Mouse (Mus musculus) MEL (cell line): ENCODE measurements at regions not wholly inside any gene's neighbourhood (a gene's known extent, or its start where the extent isn't known, plus 50 kb on each side); places are given as distances from the start of the nearest gene placed in this dataset.

Experiments used
- DNase-seq: peaks from one replicate; pipeline ENCODE4 v3.0.0; 2011; ENCODE audit warnings: low read depth, low spot score
- H3K27ac ChIP-seq: 2 replicates; pipeline ENCODE4 v1.5.1; 2012; ENCODE audit warnings: low read depth, mild to moderate bottlenecking, control low read depth, low read length, moderate library complexity; ENCODE audit not compliant: control insufficient read depth
- H3K27me3 ChIP-seq, 2 experiments: fragments of 150-350 bp in 1 of 2; sonication (generic) in 1 of 2; 2 replicates each; pipeline ENCODE4 v1.6.1; 2012; ENCODE audit warnings: low read length in 2 of 2, mild to moderate bottlenecking in 2 of 2, improper control_type of control experiment in 1 of 2, moderate library complexity in 1 of 2; ENCODE audit not compliant: insufficient read depth in 2 of 2, control insufficient read depth in 1 of 2
- H3K36me3 ChIP-seq, 2 experiments: 2 replicates each; pipeline ENCODE4 v1.6.1; 2012 to 2014; ENCODE audit warnings: low read length in 2 of 2, improper control_type of control experiment in 1 of 2, inconsistent platforms in 1 of 2, mild to moderate bottlenecking in 1 of 2; ENCODE audit not compliant: insufficient read depth in 2 of 2, control insufficient read depth in 1 of 2
- H3K4me1 ChIP-seq, 2 experiments: fragments of 150-350 bp in 1 of 2; sonication (generic) in 1 of 2; 2 replicates each; pipeline ENCODE4 v1.6.1; 2012; ENCODE audit warnings: low read length in 2 of 2, improper control_type of control experiment in 1 of 2, mild to moderate bottlenecking in 1 of 2; ENCODE audit not compliant: insufficient read depth in 2 of 2, control insufficient read depth in 1 of 2
- H3K4me3 ChIP-seq, 2 experiments: fragments of 150-350 bp in 1 of 2; sonication (generic) in 1 of 2; 2 replicates each; pipeline ENCODE4 v1.5.1; 2012; ENCODE audit warnings: low read depth in 2 of 2, low read length in 2 of 2, mild to moderate bottlenecking in 2 of 2, moderate library complexity in 2 of 2, control low read depth in 1 of 2, improper control_type of control experiment in 1 of 2; ENCODE audit not compliant: control insufficient read depth in 1 of 2, insufficient read depth in 1 of 2
- H3K79me2 ChIP-seq: 2 replicates; pipeline ENCODE4 v1.6.1; 2012; ENCODE audit warnings: mild to moderate bottlenecking, low read length, moderate library complexity; ENCODE audit not compliant: control insufficient read depth, poor library complexity, insufficient read depth
- H3K9ac ChIP-seq: 2 replicates; pipeline ENCODE4 v1.6.1; 2012; ENCODE audit warnings: low read depth, mild to moderate bottlenecking, control low read depth, low read length, moderate library complexity; ENCODE audit not compliant: control insufficient read depth, poor library complexity, severe bottlenecking
- H3K9me3 ChIP-seq: fragments of 150-350 bp; sonication (generic); replicated peaks from 2 replicates; pipeline ENCODE4 v1.6.1; 2012; ENCODE audit warnings: mild to moderate bottlenecking, low read length, improper control_type of control experiment, moderate library complexity; ENCODE audit not compliant: insufficient read depth
- BHLHE40 ChIP-seq: IDR thresholded peaks from 2 replicates; pipeline ENCODE4 v1.6.1; 2012; ENCODE audit warnings: low read depth, mild to moderate bottlenecking, inconsistent platforms, low read length, improper control_type of control experiment, borderline replicate concordance
- CHD1 ChIP-seq: IDR thresholded peaks from 2 replicates; pipeline ENCODE4 v1.6.1; 2012; ENCODE audit warnings: low read depth, mild to moderate bottlenecking, inconsistent platforms, low read length, improper control_type of control experiment
- CHD2 ChIP-seq: IDR thresholded peaks from 2 replicates; pipeline ENCODE4 v1.6.1; 2011; ENCODE audit warnings: low read length, improper control_type of control experiment
- CTCF ChIP-seq, 3 experiments: IDR thresholded peaks in 2 of 3; conservative IDR thresholded peaks in 1 of 3; 2 replicates each; pipeline ENCODE4 v1.5.1; 2011 to 2012; ENCODE audit warnings: low read length in 3 of 3, low read depth in 2 of 3, mild to moderate bottlenecking in 2 of 3, improper control_type of control experiment in 1 of 3, inconsistent platforms in 1 of 3, mixed read lengths in 1 of 3, moderate library complexity in 1 of 3; ENCODE audit not compliant: control insufficient read depth in 1 of 3, insufficient read depth in 1 of 3, poor library complexity in 1 of 3, severe bottlenecking in 1 of 3
- E2F4 ChIP-seq: IDR thresholded peaks from 2 replicates; pipeline ENCODE4 v1.6.1; 2011; ENCODE audit warnings: low read depth, low read length, improper control_type of control experiment, borderline replicate concordance
- ETS1 ChIP-seq: IDR thresholded peaks from 2 replicates; pipeline ENCODE4 v1.6.1; 2012; ENCODE audit warnings: low read depth, mild to moderate bottlenecking, inconsistent platforms, low read length, improper control_type of control experiment, moderate library complexity
- GATA1 ChIP-seq: IDR thresholded peaks from 2 replicates; pipeline ENCODE4 v1.6.1; 2011; ENCODE audit warnings: low read depth, low read length, improper control_type of control experiment
- KAT2A ChIP-seq: conservative IDR thresholded peaks from 2 replicates; pipeline ENCODE4 v1.6.1; 2012; ENCODE audit warnings: low read depth, low read length, improper control_type of control experiment, inconsistent platforms
- MAFK ChIP-seq: IDR thresholded peaks from 2 replicates; pipeline ENCODE4 v1.6.1; 2011; ENCODE audit warnings: low read depth, mild to moderate bottlenecking, low read length, improper control_type of control experiment, borderline replicate concordance
- MAX ChIP-seq: IDR thresholded peaks from 2 replicates; pipeline ENCODE4 v1.6.1; 2011; ENCODE audit warnings: low read length, improper control_type of control experiment
- MAZ ChIP-seq: IDR thresholded peaks from 2 replicates; pipeline ENCODE4 v1.6.1; 2012; ENCODE audit warnings: low read depth, mild to moderate bottlenecking, inconsistent platforms, low read length, improper control_type of control experiment
- MEF2A ChIP-seq: IDR thresholded peaks from 2 replicates; pipeline ENCODE4 v1.6.1; 2014; ENCODE audit warnings: low read depth, mild to moderate bottlenecking, inconsistent platforms, low read length, improper control_type of control experiment; ENCODE audit not compliant: poor library complexity, insufficient replicate concordance, severe bottlenecking; ENCODE audit errors: extremely low read depth
- MYB ChIP-seq: IDR thresholded peaks from 2 replicates; pipeline ENCODE4 v1.6.1; 2011; ENCODE audit warnings: mild to moderate bottlenecking, low read depth, low read length, improper control_type of control experiment
- NRF1 ChIP-seq: IDR thresholded peaks from 2 replicates; pipeline ENCODE4 v1.6.1; 2014; ENCODE audit warnings: low read depth, mild to moderate bottlenecking, inconsistent platforms, low read length, improper control_type of control experiment, moderate library complexity; ENCODE audit not compliant: poor library complexity, insufficient read depth, severe bottlenecking
- POLR2AphosphoS2 ChIP-seq: IDR thresholded peaks from 2 replicates; pipeline ENCODE4 v1.6.1; 2011; ENCODE audit warnings: low read length, improper control_type of control experiment
- RAD21 ChIP-seq: IDR thresholded peaks from 2 replicates; pipeline ENCODE4 v1.6.1; 2011; ENCODE audit warnings: mild to moderate bottlenecking, low read depth, low read length, improper control_type of control experiment
- SIN3A ChIP-seq: IDR thresholded peaks from 2 replicates; pipeline ENCODE4 v1.6.1; 2012; ENCODE audit warnings: low read length, improper control_type of control experiment, inconsistent platforms
- SMC3 ChIP-seq: IDR thresholded peaks from 2 replicates; pipeline ENCODE4 v1.6.1; 2011; ENCODE audit warnings: low read depth, low read length, improper control_type of control experiment
- TBP ChIP-seq: IDR thresholded peaks from 2 replicates; pipeline ENCODE4 v1.8.0; 2011; ENCODE audit warnings: low read depth, low read length, improper control_type of control experiment
- UBTF ChIP-seq: IDR thresholded peaks from 2 replicates; pipeline ENCODE4 v1.6.1; 2012; ENCODE audit warnings: low read depth, mild to moderate bottlenecking, inconsistent platforms, low read length, improper control_type of control experiment, moderate library complexity, borderline replicate concordance; ENCODE audit not compliant: insufficient read depth
- USF1 ChIP-seq: IDR thresholded peaks from 2 replicates; pipeline ENCODE4 v1.6.1; 2014; ENCODE audit warnings: low read depth, mild to moderate bottlenecking, inconsistent platforms, low read length, improper control_type of control experiment, moderate library complexity
- USF2 ChIP-seq, 2 experiments: IDR thresholded peaks; 2 replicates each; pipeline ENCODE4 v1.6.1; 2011 to 2012; ENCODE audit warnings: improper control_type of control experiment in 2 of 2, low read length in 2 of 2, borderline replicate concordance in 1 of 2, inconsistent platforms in 1 of 2, low read depth in 1 of 2, mild to moderate bottlenecking in 1 of 2; ENCODE audit not compliant: insufficient read depth in 1 of 2
- ZC3H11A ChIP-seq: IDR thresholded peaks from 2 replicates; pipeline ENCODE4 v1.6.1; 2012; ENCODE audit warnings: low read depth, mild to moderate bottlenecking, inconsistent platforms, low read length, improper control_type of control experiment
- ZKSCAN1 ChIP-seq: IDR thresholded peaks from 2 replicates; pipeline ENCODE4 v1.6.1; 2012; ENCODE audit warnings: low read depth, mild to moderate bottlenecking, inconsistent platforms, low read length, improper control_type of control experiment, moderate library complexity
- ZMIZ1 ChIP-seq: IDR thresholded peaks from 2 replicates; pipeline ENCODE4 v1.6.1; 2012; ENCODE audit warnings: low read depth, mild to moderate bottlenecking, inconsistent platforms, low read length, improper control_type of control experiment, moderate library complexity
- ZNF384 ChIP-seq: IDR thresholded peaks from 2 replicates; pipeline ENCODE4 v1.6.1; 2012; ENCODE audit warnings: low read depth, mild to moderate bottlenecking, inconsistent platforms, low read length, improper control_type of control experiment

DNA sequence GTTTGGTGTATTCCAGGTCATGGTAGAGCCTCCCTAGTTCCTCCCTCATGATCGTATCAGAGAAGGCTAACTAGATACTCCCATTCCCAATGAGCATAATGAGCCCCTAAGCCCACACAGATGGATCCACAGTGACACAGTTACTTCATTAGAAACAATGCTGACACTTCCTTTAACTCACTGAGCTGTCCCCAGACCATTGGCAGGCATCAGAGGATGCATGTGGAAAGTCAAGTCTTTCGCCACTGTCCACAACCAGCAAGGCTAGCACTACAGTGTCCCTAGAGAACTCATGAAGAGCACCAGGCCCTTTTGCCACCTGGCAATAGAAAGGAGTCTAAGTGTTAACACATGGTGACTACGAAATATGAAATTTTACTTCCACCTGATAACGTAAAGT lies 156.1 kb upstream of the Tent5a start:
- Histone ChIP-seq H3K4me3 (no peak overlapping the region), H3K9me3 (no peaks in the 10 kb centered on the region), H3K27me3 (no peaks in the 10 kb centered on the region), H3K9ac (no peak overlapping the region), H3K36me3 (no peaks in the 10 kb centered on the region)
- DNase-seq = no peak
- TF ChIP-seq ZNF384 = no peak
- no peak for TF ChIP-seq CTCF (IDR thresholded peaks at IDR 0.05 in 2 of 3, conservative IDR thresholded peaks at IDR 0.05 in 1 of 3; ENCODE audit: control insufficient read depth in 1 of 3, insufficient read depth in 1 of 3, low read depth in 2 of 3, low read length in 3 of 3, poor library complexity in 1 of 3, severe bottlenecking in 1 of 3)
- no peak for TF ChIP-seq TBP
- TF ChIP-seq MAFK = no peak
- TF ChIP-seq POLR2AphosphoS2 = no peak
- no peak for TF ChIP-seq ZC3H11A
- TF ChIP-seq, all 39 proteins: peak for 0
- no peak overlapping the region for H3K27ac ChIP-seq
- H3K4me1 ChIP-seq = no peaks in the 10 kb centered on the region
- H3K79me2 ChIP-seq = no peaks in the 10 kb centered on the region

DNA sequence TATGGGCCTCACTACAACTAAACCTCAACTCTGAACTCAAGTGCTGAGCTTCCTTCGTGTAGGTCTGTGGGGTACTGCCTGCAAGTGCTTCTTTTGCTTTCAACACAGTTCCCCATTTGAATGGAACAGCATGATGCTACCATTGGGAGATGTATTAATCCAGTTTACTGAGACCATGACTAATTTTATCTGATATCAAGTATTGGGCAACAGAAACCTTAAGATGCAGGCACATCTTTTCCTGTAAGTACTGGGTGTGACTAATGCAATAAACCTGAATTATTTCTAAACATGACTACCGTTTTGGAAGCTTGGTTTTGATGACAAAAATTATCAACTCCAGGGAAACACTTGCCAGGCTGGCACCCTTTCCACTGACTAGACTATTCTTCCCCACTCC lies 153.4 kb upstream of the Tent5a start:
- no peak overlapping the region for H3K27ac ChIP-seq
- no peaks in the 10 kb centered on the region for H3K79me2 ChIP-seq
- H3K27me3 ChIP-seq = no peaks in the 10 kb centered on the region
- no peaks in the 10 kb centered on the region for H3K36me3 ChIP-seq
- no peaks in the 10 kb centered on the region for H3K9me3 ChIP-seq
- no peak for TF ChIP-seq MAX
- TF ChIP-seq GATA1 = no peak
- no peak for TF ChIP-seq USF1
- TF ChIP-seq BHLHE40 = no peak
- TF ChIP-seq SIN3A = no peak
- TF ChIP-seq CTCF (IDR thresholded peaks at IDR 0.05 in 2 of 3, conservative IDR thresholded peaks at IDR 0.05 in 1 of 3; ENCODE audit: control insufficient read depth in 1 of 3, insufficient read depth in 1 of 3, low read depth in 2 of 3, low read length in 3 of 3, poor library complexity in 1 of 3, severe bottlenecking in 1 of 3) = no peak
- TF ChIP-seq USF2 (IDR thresholded peaks at IDR 0.05; ENCODE audit: borderline replicate concordance in 1 of 2, insufficient read depth in 1 of 2, low read depth in 1 of 2, low read length in 2 of 2) = no peak
- TF ChIP-seq MAFK = no peak
- TF ChIP-seq ETS1 = no peak
- TF ChIP-seq KAT2A = no peak
- TF ChIP-seq, all 39 proteins: peak for 0
- H3K4me1 ChIP-seq = no peaks in the 10 kb centered on the region
- no peak overlapping the region for H3K4me3 ChIP-seq
- no peak for DNase-seq
- H3K9ac ChIP-seq = no peak overlapping the region

DNA sequence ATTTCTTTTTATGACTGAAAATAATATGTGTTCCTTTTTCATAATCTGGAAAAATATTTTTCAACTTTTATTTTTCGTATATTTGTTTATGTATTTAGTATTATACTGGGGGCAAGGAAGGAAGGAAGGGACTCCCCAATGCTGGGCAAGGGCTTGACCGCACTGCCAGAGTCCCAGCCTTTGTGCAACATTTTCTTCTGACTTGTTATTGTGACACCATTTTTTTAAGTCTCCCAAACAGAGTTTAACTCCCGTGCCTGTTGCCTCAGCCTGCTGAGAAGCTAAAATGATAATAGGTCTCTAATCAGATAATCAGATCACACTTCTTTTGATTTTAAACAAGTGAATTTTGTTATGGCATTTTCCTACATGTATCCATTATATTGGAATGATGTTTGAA lies 148.1 kb upstream of the Tent5a start:
- Histone ChIP-seq H3K79me2 (no peaks in the 10 kb centered on the region), H3K27me3 (no peaks in the 10 kb centered on the region), H3K4me3 (no peak overlapping the region), H3K9me3 (no peaks in the 10 kb centered on the region), H3K36me3 (no peaks in the 10 kb centered on the region), H3K4me1 (no peaks in the 10 kb centered on the region), H3K27ac (no peak overlapping the region), H3K9ac (no peak overlapping the region)
- no peak for DNase-seq
- TF ChIP-seq BHLHE40 (no peak), MYB (no peak), ZKSCAN1 (no peak), E2F4 (no peak), MEF2A (no peak), ETS1 (no peak), MAZ (no peak), CHD1 (no peak), SMC3 (no peak), NRF1 (no peak), GATA1 (no peak), UBTF (no peak), USF1 (no peak), ZMIZ1 (no peak), CHD2 (no peak), RAD21 (no peak), MAX (no peak)
